Mouse (Mus musculus): Measurements from ENCODE around the gene Wscd1.

Gene Wscd1

GRCm38 (mm10) chr11:71822031-71822430 lies 72.3 kb downstream of the Wscd1 start:
- no peak for DNase-seq (ENCODE audit: low read depth, low spot score)

GRCm38 (mm10) chr11:71824971-71825370 lies 75.3 kb downstream of the Wscd1 start:
- no peak for DNase-seq (ENCODE audit: low read depth, low spot score)

Measured in retina, postnatal 7 days (tissue).